ENCODE assay signal across 8 mouse cellular contexts in the genomic region with DNA sequence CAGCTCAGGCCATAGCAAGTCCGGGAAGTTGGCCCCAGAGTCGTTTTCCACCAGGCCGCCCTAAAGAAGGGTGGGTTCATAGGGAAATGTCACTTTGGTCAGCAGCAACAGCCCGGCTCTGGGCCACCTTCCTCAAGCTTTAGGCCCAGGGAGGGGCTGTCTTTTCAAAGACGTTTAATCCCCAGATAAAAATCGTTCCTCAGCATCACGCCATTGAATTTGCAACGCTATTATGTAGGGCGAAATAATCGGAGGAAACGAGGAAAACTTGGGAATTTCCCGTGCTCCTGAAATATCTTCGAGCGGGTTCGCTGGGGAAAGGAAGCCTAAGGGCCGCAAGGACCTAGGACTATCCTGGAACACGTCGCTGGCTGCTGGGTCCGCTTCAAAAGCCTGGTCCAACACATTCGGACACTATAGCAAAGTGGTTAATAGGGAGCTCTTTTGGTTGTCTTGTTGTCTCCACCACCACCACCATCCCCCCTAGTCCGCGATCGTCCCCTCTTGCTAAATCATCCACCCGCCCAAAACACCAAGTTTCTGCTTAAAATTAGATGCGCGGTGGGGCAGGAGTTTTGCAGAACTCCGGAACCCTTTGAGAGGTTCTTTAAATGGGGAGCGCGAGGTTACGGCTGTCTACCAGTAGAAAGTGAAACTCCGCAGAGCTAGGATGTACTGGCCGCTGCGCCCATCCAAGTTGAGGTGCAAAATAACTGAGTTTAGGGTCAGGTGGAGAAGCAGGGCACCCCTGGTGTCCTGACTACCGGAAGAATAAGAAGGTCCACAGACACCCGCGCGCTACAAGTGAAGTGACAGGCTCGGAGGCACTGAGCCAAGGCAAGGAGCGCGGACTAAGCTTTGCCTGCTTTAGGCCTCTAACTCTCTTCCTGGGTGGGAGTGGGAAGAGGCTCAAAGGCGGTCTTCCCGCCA. TPM values are rescaled to one million over a fixed set of nuclear protein-coding genes. Genes with fewer than 3 reads are reported as not detected.
A peak's percentile ranks its signal among the peaks of the same experiment; 100 is the strongest.
DNase-seq lines count a peak whose midpoint lies in the region; ATAC-seq lines count a peak whose summit lies in the region.

No protein-coding gene starts in this region.

- no peak overlapping the region for H3K27ac ChIP-seq in lung, embryonic 15.5 days
- H3K27ac ChIP-seq in forebrain, embryonic 12.5 days, result no peak overlapping the region
- H3K27ac ChIP-seq in hindbrain, embryonic 13.5 days, result 0 out of 2 replicates have a peak overlapping the region, but pooled peaks have one; percentile 18
- no peak overlapping the region for H3K27ac ChIP-seq in macrophage

- peak overlapping the region; percentile 91 for H3K4me2 ChIP-seq in lung, embryonic 15.5 days
- peak overlapping the region; percentile 72 for H3K4me2 ChIP-seq in forebrain, embryonic 12.5 days
- peak overlapping the region; percentile 65 for H3K4me2 ChIP-seq in hindbrain, embryonic 13.5 days

- H3K79me2 ChIP-seq in macrophage (ENCODE audit: inconsistent target), result no peaks in the 10 kb centered on the region

- no peaks in the 10 kb centered on the region for H3K9me3 ChIP-seq in lung, embryonic 15.5 days
- H3K9me3 ChIP-seq in forebrain, embryonic 12.5 days, result no peaks in the 10 kb centered on the region
- no peaks in the 10 kb centered on the region for H3K9me3 ChIP-seq in hindbrain, embryonic 13.5 days

- peaks cover 99% of the 10 kb centered on the region for H3K27me3 ChIP-seq in lung, embryonic 15.5 days
- peaks cover 97% of the 10 kb centered on the region for H3K27me3 ChIP-seq in forebrain, embryonic 12.5 days
- H3K27me3 ChIP-seq in hindbrain, embryonic 13.5 days, result peaks cover 95% of the 10 kb centered on the region

- H3K9ac ChIP-seq in lung, embryonic 15.5 days, result 0 out of 2 replicates have a peak overlapping the region, but pooled peaks have one; percentile 39
- peak overlapping the region; percentile 57 for H3K9ac ChIP-seq in forebrain, embryonic 12.5 days
- H3K9ac ChIP-seq in hindbrain, embryonic 13.5 days, result peak overlapping the region; percentile 73

- ATAC-seq in lung, embryonic 15.5 days (ENCODE audit: borderline replicate concordance, extremely low read depth, low FRiP score, low TSS enrichment), result no peak
- ATAC-seq in forebrain, embryonic 12.5 days (ENCODE audit: low FRiP score), result no peak
- no peak for ATAC-seq in hindbrain, embryonic 13.5 days (ENCODE audit: low FRiP score)

- peak overlapping the region; percentile 46 for H3K4me3 ChIP-seq in lung, embryonic 15.5 days
- H3K4me3 ChIP-seq in forebrain, embryonic 12.5 days (replicated peaks), result peak overlapping the region; percentile 42
- H3K4me3 ChIP-seq in hindbrain, embryonic 13.5 days, result peak overlapping the region; percentile 43
- peak overlapping the region; percentile 18; the same call in 1 of the 2 replicates for H3K4me3 ChIP-seq in macrophage (ENCODE audit: inconsistent target)

- H3K4me1 ChIP-seq in lung, embryonic 15.5 days, result peaks cover 17% of the 10 kb centered on the region
- peaks cover 57% of the 10 kb centered on the region for H3K4me1 ChIP-seq in forebrain, embryonic 12.5 days
- H3K4me1 ChIP-seq in hindbrain, embryonic 13.5 days (replicated peaks), result peaks cover 50% of the 10 kb centered on the region

- no peak for DNase-seq in lung, postnatal 25 days (ENCODE audit: low spot score)
- no peak for DNase-seq in spleen, postnatal 36 days (ENCODE audit: low spot score in 2 of 2)
- DNase-seq in cerebellum, adult 11 months, result no peak
- DNase-seq in B cell, adult 2 months, result no peak

- 1% methylated on average over 42 of the region's 42 CpGs for WGBS in lung, embryonic 15.5 days
- WGBS in forebrain, embryonic 12.5 days, result under 1% methylated on average over 42 of the region's 42 CpGs
- WGBS in hindbrain, embryonic 13.5 days, result under 1% methylated on average over 42 of the region's 42 CpGs
- 2% methylated on average over 42 of the region's 42 CpGs for WGBS in macrophage (ENCODE audit: missing documents)

- no peaks in the 10 kb centered on the region for H3K36me3 ChIP-seq in lung, embryonic 15.5 days
- no peaks in the 10 kb centered on the region for H3K36me3 ChIP-seq in forebrain, embryonic 12.5 days (replicated peaks)
- H3K36me3 ChIP-seq in hindbrain, embryonic 13.5 days, result no peaks in the 10 kb centered on the region
- no peaks in the 10 kb centered on the region for H3K36me3 ChIP-seq in macrophage (ENCODE audit: inconsistent target)

RNA-seq across cellular contexts. Expression of a gene that starts 1.3 kb away (rescaled TPM):
- 3.4 and 3.5 TPM in 2 replicates for polyA plus RNA-seq in lung, embryonic 15.5 days (2015; fragmentation: Nextera tagmentation; extraction: Ambion mirVana)
- 40.3 and 67.9 TPM in 2 replicates for polyA plus RNA-seq in forebrain, embryonic 12.5 days (2016; fragmentation: Nextera tagmentation; extraction: Ambion mirVana)
- 28.6 and 59.6 TPM in 2 replicates for polyA plus RNA-seq in hindbrain, embryonic 13.5 days (2015; fragmentation: Nextera tagmentation; extraction: Ambion mirVana)
- 1 to 10 TPM in 1 of 26 experiments, not detected in 25; 2.1 TPM for total RNA-seq in macrophage (2018; cell fraction: chromatin; rRNA removed)
- total RNA-seq in macrophage (2018; cell fraction: cytosol; rRNA removed), result not detected
- not detected for total RNA-seq in macrophage (2018; cell fraction: nucleus; rRNA removed)
- polyA plus RNA-seq in macrophage (2018), result not detected in 3 replicates
